Mouse (Mus musculus) kidney, embryonic 16.5 days (tissue): ENCODE data around the gene Fam102a. TPM values are rescaled to one million over a fixed set of nuclear protein-coding genes. Genes with fewer than 3 reads are reported as not detected.

Experiments
- ATAC-seq: fragments of 200-750 bp; cut with Nextera tagmentation; 2 replicates; pipeline ENCODE4 v1.8.0; 2017; ENCODE audit warnings: moderate TSS enrichment; ENCODE audit not compliant: low FRiP score, low TSS enrichment
- H3K27ac ChIP-seq: fragments of 300-500 bp; sonication (generic); 2 replicates; pipeline ENCODE4 v1.5.1; 2014; ENCODE audit warnings: low read length
- H3K27me3 ChIP-seq: fragments of 300-500 bp; sonication (generic); 2 replicates; pipeline ENCODE4 v1.6.1; 2014; ENCODE audit warnings: low read length, control low read depth, mixed read lengths; ENCODE audit not compliant: insufficient read depth
- H3K36me3 ChIP-seq: fragments of 300-500 bp; sonication (generic); 2 replicates; pipeline ENCODE4 v1.6.1; 2014; ENCODE audit warnings: low read length, control low read depth, mixed read lengths; ENCODE audit not compliant: insufficient read depth
- H3K4me1 ChIP-seq: fragments of 300-500 bp; sonication (generic); 2 replicates; pipeline ENCODE4 v1.6.1; 2014; ENCODE audit warnings: low read length, control low read depth, mixed read lengths; ENCODE audit not compliant: insufficient read depth
- H3K4me2 ChIP-seq: fragments of 300-500 bp; sonication (generic); replicated peaks from 2 replicates; pipeline ENCODE4 v1.6.1; 2014; ENCODE audit warnings: low read depth, low read length
- H3K4me3 ChIP-seq: fragments of 300-500 bp; sonication (generic); 2 replicates; pipeline ENCODE4 v1.5.1; 2014; ENCODE audit warnings: mild to moderate bottlenecking, low read length
- H3K9ac ChIP-seq: fragments of 300-500 bp; sonication (generic); replicated peaks from 2 replicates; pipeline ENCODE4 v1.6.1; 2014; ENCODE audit warnings: low read length
- H3K9me3 ChIP-seq: fragments of 300-500 bp; sonication (generic); 2 replicates; pipeline ENCODE4 v1.6.1; 2016; ENCODE audit warnings: low read length, control low read depth
- WGBS: fragments of 180-500 bp; shearing (Covaris S2); extraction: QIAGEN DNeasy Blood & Tissue Kit; methylation state at CpG from one replicate; pipeline ENCODE4 v1.1.7; 2014; 5-methylcytosine and 5-hydroxymethylcytosine counted together
- polyA plus RNA-seq: library from polyadenylated mRNA; unstranded; fragments of >200 nt; fragmentation: Nextera tagmentation; extraction: Ambion mirVana; gene quantifications from 2 replicates; pipeline ENCODE4 v1.2.1, GENCODE M21; 2015

Gene Fam102a
- polyA plus RNA-seq, 1 experiment from 2014 or later = 13.3 TPM

DNA sequence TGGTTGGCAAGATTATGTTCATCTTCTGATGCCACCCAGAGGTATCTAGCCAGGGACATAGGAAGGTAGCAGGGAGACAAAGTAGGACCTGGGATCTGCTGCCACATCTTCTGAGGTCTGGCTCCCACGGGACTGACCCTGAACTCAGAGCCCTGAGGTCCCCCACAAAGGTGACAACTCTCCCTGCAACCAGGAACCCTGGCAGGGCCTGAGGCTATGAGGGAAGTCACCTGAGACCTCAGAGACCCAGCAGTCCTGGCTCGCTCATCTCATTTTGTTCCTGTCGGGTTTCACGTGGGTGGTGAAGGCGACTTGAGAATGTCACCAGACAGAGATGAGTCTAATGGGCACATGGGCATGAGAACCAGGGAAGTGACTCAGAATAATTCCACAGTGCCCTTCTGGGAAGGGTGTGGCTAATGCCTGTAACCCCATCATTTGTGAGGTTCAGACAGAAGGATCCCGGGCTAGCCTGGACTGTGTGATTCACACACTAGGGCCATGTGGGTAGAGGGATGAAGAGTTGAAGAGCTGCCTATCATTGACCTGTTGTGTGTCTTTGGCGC is 50.1 kb downstream of the Fam102a start:
- Histone ChIP-seq H3K27me3 (no peaks in the 10 kb centered on the region), H3K36me3 (no peaks in the 10 kb centered on the region)
- WGBS = 79% methylated on average over 7 of the region's 7 CpGs

DNA sequence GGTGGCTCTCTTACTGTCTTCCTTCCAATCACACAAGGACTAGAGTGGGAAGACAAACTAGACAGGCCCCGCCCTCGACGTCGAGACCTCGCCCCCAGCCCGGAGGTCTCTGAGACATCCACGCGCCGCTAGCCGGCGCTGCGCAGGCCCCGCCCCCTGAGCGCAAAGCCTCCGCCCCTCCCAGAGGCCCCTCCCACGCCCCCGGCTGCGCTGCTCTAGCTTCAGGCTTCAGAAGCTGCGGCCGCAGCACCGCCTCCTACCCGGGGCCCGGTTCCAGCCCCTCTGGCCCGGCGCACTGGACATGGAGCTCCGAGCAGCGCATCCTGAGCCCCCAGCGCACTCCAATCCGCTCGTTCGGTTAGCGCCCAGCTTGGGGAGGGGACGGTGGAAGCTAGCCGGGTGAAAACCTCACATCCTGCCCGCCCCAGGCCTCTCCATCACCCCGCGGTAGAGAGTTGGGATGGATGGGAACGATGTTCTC is 51.8 kb downstream of the Fam102a start, which contains the start of gene St6galnac4:
Gene St6galnac4, plus strand, starts transcription at position 225 of the 481 bp plus-strand sequence.
- Histone ChIP-seq H3K27ac (peak within 1 kb of the TSS; percentile 72), H3K4me1 (peaks cover 20% of the 10 kb centered on the region), H3K4me2 (peak within 1 kb of the TSS; percentile 71), H3K9ac (peak within 1 kb of the TSS; percentile 80), H3K9me3 (no peaks in the 10 kb centered on the region), H3K27me3 (no peaks in the 10 kb centered on the region), H3K36me3 (no peaks in the 10 kb centered on the region), H3K4me3 (peak within 1 kb of the TSS; percentile 63)
- WGBS = under 1% methylated on average over 38 of the region's 38 CpGs
- ATAC-seq = peak; percentile 88

More for the DNA sequence above, 50.1 kb downstream of the Fam102a start:
- Histone ChIP-seq H3K4me2 (no peak overlapping the region), H3K4me1 (peaks cover 20% of the 10 kb centered on the region), H3K27ac (no peak overlapping the region), H3K4me3 (no peak overlapping the region), H3K9me3 (no peaks in the 10 kb centered on the region), H3K9ac (no peak overlapping the region)
- no peak for ATAC-seq

DNA sequence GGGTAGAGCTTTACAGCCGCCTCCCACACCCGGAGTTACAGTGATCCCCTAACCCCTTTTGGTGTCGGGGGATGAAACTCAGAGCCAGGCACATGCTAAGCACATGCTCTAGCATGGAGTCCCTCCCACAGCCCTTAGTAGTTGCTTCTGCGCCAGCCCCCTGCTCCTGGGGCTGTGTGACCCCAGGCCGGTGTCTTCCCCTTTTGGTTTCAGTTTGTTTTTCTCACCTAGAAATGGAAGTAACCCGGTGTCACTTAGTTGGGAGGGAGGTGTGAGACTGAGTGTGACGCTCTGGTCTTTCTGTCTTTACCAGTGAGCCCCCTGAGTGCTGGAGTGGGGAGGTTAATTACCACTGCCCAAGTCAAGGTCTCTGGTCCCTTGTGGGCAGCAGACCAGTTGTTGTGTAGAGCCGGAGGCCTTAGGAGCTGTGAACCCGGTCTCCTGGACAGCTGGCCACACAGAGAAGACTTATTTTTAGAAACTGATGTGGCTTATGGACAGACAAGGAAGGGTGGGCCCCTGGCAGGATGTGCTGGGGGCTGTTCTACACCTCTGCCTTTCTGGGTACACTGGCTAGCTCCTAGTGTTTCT is 52.7 kb downstream of the Fam102a start:
- peak overlapping the region; percentile 80 for H3K9ac ChIP-seq
- H3K4me2 ChIP-seq = peak overlapping the region; percentile 71
- H3K4me1 ChIP-seq = peaks cover 20% of the 10 kb centered on the region
- WGBS = 18% methylated on average over 9 of the region's 9 CpGs
- H3K27ac ChIP-seq = peak overlapping the region; percentile 72; the same call in 1 of the 2 replicates
- no peak for ATAC-seq
- H3K9me3 ChIP-seq = no peaks in the 10 kb centered on the region
- H3K4me3 ChIP-seq = peak overlapping the region; percentile 63
- H3K27me3 ChIP-seq = no peaks in the 10 kb centered on the region
- H3K36me3 ChIP-seq = no peaks in the 10 kb centered on the region

DNA sequence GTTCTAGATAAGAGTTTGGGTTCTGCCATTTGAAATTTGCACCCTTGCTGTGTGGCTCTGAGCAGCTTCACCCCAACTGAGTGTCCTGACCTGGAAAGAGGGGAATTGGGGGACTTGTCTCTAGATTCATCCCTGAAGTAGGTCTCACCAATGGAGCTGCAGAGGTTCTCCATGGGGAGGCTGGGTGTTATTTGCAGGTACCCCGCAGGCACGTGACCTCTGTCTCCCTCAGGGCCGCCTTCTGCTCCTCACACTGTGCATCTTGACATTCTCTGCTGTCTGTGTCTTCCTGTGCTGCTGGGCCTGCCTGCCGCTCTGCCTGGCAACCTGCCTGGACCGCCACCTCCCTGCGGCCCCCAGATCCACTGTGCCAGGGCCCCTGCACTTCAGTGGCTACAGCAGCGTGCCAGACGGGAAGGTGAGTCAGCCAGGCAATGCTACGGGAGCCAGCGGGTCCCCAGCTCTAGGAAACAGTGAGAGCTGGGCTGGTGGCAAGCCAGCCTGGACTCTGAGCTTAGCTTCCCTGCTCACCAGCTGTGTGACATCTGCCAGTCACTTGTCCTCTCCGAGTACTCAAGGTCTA is 54.2 kb downstream of the Fam102a start:
- no peak for ATAC-seq
- H3K4me1 ChIP-seq = peaks cover 16% of the 10 kb centered on the region
- H3K9ac ChIP-seq = no peak overlapping the region
- no peak overlapping the region for H3K27ac ChIP-seq
- WGBS = 71% methylated on average over 11 of the region's 11 CpGs
- H3K4me3 ChIP-seq = no peak overlapping the region
- H3K36me3 ChIP-seq = 0 out of 2 replicates have a peak, but pooled peaks cover 2% of the 10 kb centered on the region
- no peak overlapping the region for H3K4me2 ChIP-seq
- no peaks in the 10 kb centered on the region for H3K9me3 ChIP-seq
- no peaks in the 10 kb centered on the region for H3K27me3 ChIP-seq

DNA sequence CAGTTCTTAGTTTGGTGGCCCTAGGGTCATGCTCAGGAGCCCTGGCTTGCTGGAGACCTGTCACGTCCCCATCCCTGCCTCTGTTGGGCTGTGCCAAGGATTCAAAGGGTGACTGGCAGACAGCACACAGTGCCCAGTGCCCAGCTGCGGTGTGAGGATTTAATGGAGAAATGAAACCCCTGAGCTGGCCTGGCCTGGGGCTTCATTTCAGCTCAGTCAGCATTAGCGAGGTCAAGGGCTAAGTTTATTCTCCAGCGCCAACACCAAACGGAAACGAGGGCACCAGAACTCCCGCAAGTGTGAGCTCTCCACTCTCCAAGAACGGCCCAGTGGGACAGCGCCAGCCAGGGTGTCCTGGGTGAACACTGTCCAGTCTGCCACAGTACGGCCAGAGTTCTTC is 55.1 kb downstream of the Fam102a start:
- Histone ChIP-seq H3K27ac (no peak overlapping the region), H3K36me3 (0 out of 2 replicates have a peak, but pooled peaks cover 2% of the 10 kb centered on the region), H3K27me3 (no peaks in the 10 kb centered on the region), H3K9me3 (no peaks in the 10 kb centered on the region), H3K4me3 (no peak overlapping the region), H3K9ac (no peak overlapping the region), H3K4me2 (no peak overlapping the region), H3K4me1 (peaks cover 16% of the 10 kb centered on the region)
- no peak for ATAC-seq
- WGBS = 52% methylated on average over 10 of the region's 10 CpGs

DNA sequence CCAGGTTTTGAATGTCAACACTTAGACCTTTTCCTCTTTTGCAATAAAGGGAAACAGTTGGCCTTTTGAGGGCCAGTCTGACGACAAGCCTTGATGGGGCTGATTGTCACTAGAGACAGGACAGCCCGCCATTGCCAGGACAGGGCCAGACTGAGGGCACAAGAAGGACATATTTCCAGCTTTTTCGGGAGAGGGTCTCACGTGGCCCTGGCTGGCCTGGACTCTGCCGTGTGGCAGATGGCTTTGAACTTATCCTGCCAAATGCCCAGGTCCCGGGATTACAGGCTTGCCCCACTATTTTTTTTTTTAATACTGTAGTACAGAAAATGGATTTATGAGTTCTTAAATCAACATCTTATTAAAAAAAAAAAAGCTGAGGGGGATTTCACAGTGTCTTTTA is 56.1 kb downstream of the Fam102a start:
- ATAC-seq = no peak
- no peaks in the 10 kb centered on the region for H3K9me3 ChIP-seq
- peaks cover 16% of the 10 kb centered on the region for H3K4me1 ChIP-seq
- H3K9ac ChIP-seq = no peak overlapping the region
- H3K27me3 ChIP-seq = no peaks in the 10 kb centered on the region
- no peak overlapping the region for H3K4me3 ChIP-seq
- 55% methylated on average over 6 of the region's 6 CpGs for WGBS
- H3K4me2 ChIP-seq = no peak overlapping the region
- H3K27ac ChIP-seq = no peak overlapping the region
- 0 out of 2 replicates have a peak, but pooled peaks cover 2% of the 10 kb centered on the region for H3K36me3 ChIP-seq

DNA sequence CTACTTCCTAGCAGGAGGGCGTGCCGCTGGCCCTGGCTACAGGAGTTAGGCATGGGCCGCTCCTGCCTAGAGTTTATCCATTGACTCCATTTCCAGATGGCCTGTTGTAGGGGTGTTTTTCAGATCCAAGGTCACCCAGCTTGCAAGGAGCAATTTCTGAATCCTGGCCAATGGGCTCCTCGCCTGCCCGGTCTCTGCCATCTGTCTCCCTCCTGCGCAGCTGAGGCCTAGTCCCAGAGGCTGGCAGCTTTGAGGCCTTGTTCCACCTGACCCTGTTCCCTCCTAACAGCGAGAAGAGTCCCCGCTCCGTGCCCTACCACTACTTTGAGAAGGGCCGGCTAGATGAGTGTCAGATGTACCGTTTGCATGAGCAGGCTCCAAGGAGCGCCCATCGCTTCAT is 61.6 kb downstream of the Fam102a start:
- Histone ChIP-seq H3K27ac (no peak overlapping the region), H3K4me3 (no peak overlapping the region), H3K4me1 (peaks cover 4% of the 10 kb centered on the region; the same call in 1 of the 2 replicates), H3K4me2 (no peak overlapping the region), H3K36me3 (0 out of 2 replicates have a peak, but pooled peaks cover 2% of the 10 kb centered on the region), H3K9ac (no peak overlapping the region), H3K27me3 (no peaks in the 10 kb centered on the region), H3K9me3 (no peaks in the 10 kb centered on the region)
- no peak for ATAC-seq
- 91% methylated on average over 13 of the region's 13 CpGs for WGBS

DNA sequence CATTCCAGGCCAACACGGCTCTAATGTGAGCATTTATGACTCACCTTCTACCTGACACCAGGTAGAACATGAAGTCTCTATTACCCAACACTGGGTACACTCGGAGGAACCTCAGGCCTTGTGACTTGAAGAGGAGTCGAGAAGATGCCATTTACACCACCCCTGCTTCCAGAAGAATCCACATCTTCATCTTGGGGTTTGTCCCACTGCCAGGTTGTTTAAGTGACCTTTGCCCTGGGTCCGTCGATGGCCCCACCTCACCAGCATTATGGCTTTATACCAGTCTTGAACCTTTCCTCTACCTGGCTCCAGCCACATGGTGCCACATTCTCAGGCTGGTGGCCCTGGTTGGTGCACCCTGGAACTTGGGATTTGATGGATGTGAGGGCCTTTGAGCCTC is 62.1 kb downstream of the Fam102a start:
- H3K36me3 ChIP-seq = 0 out of 2 replicates have a peak, but pooled peaks cover 2% of the 10 kb centered on the region
- H3K4me3 ChIP-seq = no peak overlapping the region
- ATAC-seq = no peak
- H3K9ac ChIP-seq = no peak overlapping the region
- H3K27me3 ChIP-seq = no peaks in the 10 kb centered on the region
- no peak overlapping the region for H3K4me2 ChIP-seq
- WGBS = 85% methylated on average over 5 of the region's 5 CpGs
- H3K27ac ChIP-seq = no peak overlapping the region
- peaks cover 4% of the 10 kb centered on the region for H3K4me1 ChIP-seq
- no peaks in the 10 kb centered on the region for H3K9me3 ChIP-seq

DNA sequence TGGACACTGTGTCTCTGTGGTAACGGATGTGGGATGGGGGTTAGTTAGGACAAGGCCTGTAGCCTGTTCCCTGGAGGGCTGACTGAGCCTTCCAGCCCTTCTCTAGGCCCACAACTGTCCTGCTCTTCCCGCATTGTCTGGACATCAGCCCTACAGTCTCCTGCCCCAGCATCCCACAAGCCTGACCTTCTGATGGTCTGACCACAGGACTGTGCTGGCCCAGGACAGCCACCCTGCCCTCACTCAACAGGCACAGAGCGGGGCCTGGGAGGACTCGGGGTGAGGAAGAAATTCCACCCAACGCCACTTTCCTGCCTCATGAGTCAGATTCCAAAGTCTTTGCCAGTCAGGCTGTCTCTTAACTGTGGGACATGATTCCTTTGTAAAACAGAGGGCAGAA is 62.6 kb downstream of the Fam102a start:
- no peak overlapping the region for H3K27ac ChIP-seq
- no peak overlapping the region for H3K4me2 ChIP-seq
- no peak overlapping the region for H3K4me3 ChIP-seq
- no peaks in the 10 kb centered on the region for H3K9me3 ChIP-seq
- H3K36me3 ChIP-seq = 0 out of 2 replicates have a peak, but pooled peaks cover 2% of the 10 kb centered on the region
- H3K27me3 ChIP-seq = no peaks in the 10 kb centered on the region
- no peak overlapping the region for H3K9ac ChIP-seq
- WGBS = 89% methylated on average over 5 of the region's 5 CpGs
- no peak for ATAC-seq
- peaks cover 9% of the 10 kb centered on the region for H3K4me1 ChIP-seq

DNA sequence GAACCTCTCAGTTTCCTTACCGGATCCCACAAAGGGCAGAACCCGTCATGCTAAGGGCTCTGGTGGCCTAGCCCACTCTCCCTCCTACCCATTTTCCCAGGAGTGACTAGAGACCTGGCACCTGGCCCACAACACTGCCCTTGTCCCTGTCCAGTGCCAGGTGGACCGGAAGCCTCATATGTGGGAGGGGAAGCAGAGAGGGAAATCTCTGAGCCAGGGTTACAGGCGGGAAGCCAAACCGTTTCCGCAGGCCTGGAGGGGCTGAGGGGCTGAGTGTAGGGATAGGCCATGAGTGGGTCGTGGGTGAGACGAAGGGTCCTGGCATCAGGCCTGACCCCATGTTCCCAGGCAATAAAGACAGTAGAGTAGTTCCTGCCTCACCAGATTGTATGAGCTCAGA is 63.4 kb downstream of the Fam102a start:
- Histone ChIP-seq H3K27me3 (no peaks in the 10 kb centered on the region), H3K4me2 (no peak overlapping the region), H3K9ac (no peak overlapping the region), H3K4me3 (no peak overlapping the region), H3K27ac (no peak overlapping the region), H3K36me3 (0 out of 2 replicates have a peak, but pooled peaks cover 2% of the 10 kb centered on the region), H3K9me3 (no peaks in the 10 kb centered on the region), H3K4me1 (peaks cover 9% of the 10 kb centered on the region)
- 61% methylated on average over 8 of the region's 8 CpGs for WGBS
- no peak for ATAC-seq
